Mouse (Mus musculus) forebrain, embryonic 11.5 days (tissue): ENCODE measurements around the gene Nedd9. TPM values are rescaled to one million over a fixed set of nuclear protein-coding genes. Genes with fewer than 3 reads are reported as not detected.

Experiments used
- ATAC-seq: fragments of 200-750 bp; cut with Nextera tagmentation; replicated peaks from 2 replicates; pipeline ENCODE4 v1.8.0; 2017; ENCODE audit warnings: moderate TSS enrichment; ENCODE audit not compliant: low FRiP score
- DNase-seq: peaks from one replicate; pipeline ENCODE4 v3.0.0-alpha.2; 2017; ENCODE audit warnings: low spot score
- H3K27ac ChIP-seq: fragments of 300-500 bp; sonication (generic); 2 replicates; pipeline ENCODE4 v1.5.1; 2014; ENCODE audit warnings: low read depth, low read length
- H3K27me3 ChIP-seq: fragments of 300-500 bp; sonication (generic); 2 replicates; pipeline ENCODE4 v1.6.1; 2014; ENCODE audit warnings: mild to moderate bottlenecking, low read length, mixed read lengths; ENCODE audit not compliant: control insufficient read depth, insufficient read depth
- H3K36me3 ChIP-seq: fragments of 300-500 bp; sonication (generic); 2 replicates; pipeline ENCODE4 v1.6.1; 2014; ENCODE audit warnings: mild to moderate bottlenecking, low read length, moderate library complexity, mixed read lengths; ENCODE audit not compliant: control insufficient read depth, insufficient read depth
- H3K4me1 ChIP-seq: fragments of 300-500 bp; sonication (generic); replicated peaks from 2 replicates; pipeline ENCODE4 v1.6.1; 2014; ENCODE audit warnings: low read length, mixed read lengths; ENCODE audit not compliant: control insufficient read depth, insufficient read depth
- H3K4me2 ChIP-seq: fragments of 300-500 bp; sonication (generic); 2 replicates; pipeline ENCODE4 v1.6.1; 2014; ENCODE audit warnings: low read depth, mild to moderate bottlenecking, low read length, moderate library complexity, mixed read lengths; ENCODE audit not compliant: severe bottlenecking
- H3K4me3 ChIP-seq: fragments of 300-500 bp; sonication (generic); 2 replicates; pipeline ENCODE4 v1.5.1; 2014; ENCODE audit warnings: low read depth, low read length
- H3K9ac ChIP-seq: fragments of 300-500 bp; sonication (generic); 2 replicates; pipeline ENCODE4 v1.6.1; 2014; ENCODE audit warnings: low read length
- H3K9me3 ChIP-seq: fragments of 300-500 bp; sonication (generic); 2 replicates; pipeline ENCODE4 v1.6.1; 2016; ENCODE audit warnings: low read length, mixed read lengths; ENCODE audit not compliant: control insufficient read depth
- WGBS: fragments of 180-500 bp; shearing (Covaris S2); extraction: QIAGEN DNeasy Blood & Tissue Kit; methylation state at CpG from one replicate; pipeline ENCODE4 v1.1.7; 2014; 5-methylcytosine and 5-hydroxymethylcytosine counted together
- polyA plus RNA-seq: library from polyadenylated mRNA; unstranded; fragments of >200 nt; fragmentation: Nextera tagmentation; extraction: Ambion mirVana; gene quantifications from 2 replicates; pipeline ENCODE4 v1.2.1, GENCODE M21; 2014

The Nedd9 gene
- polyA plus RNA-seq, 1 experiment from 2014 or later = 27.0 TPM

GRCm38 (mm10) chr13:41403838-41404237 is 83.3 kb downstream of the Nedd9 start:
- Histone ChIP-seq H3K4me3 (no peak overlapping the region), H3K4me1 (no peaks in the 10 kb centered on the region), H3K9ac (no peak overlapping the region), H3K27me3 (no peaks in the 10 kb centered on the region), H3K27ac (no peak overlapping the region), H3K36me3 (no peaks in the 10 kb centered on the region), H3K4me2 (no peak overlapping the region), H3K9me3 (no peaks in the 10 kb centered on the region)
- WGBS = 93% methylated on average over 6 of the region's 6 CpGs
- no peak for ATAC-seq
- DNase-seq = no peak

GRCm38 (mm10) chr13:41402441-41403003 is 84.6 kb downstream of the Nedd9 start:
- Histone ChIP-seq H3K4me1 (no peaks in the 10 kb centered on the region), H3K27me3 (no peaks in the 10 kb centered on the region), H3K9ac (no peak overlapping the region), H3K36me3 (no peaks in the 10 kb centered on the region), H3K9me3 (no peaks in the 10 kb centered on the region), H3K4me2 (no peak overlapping the region), H3K4me3 (no peak overlapping the region), H3K27ac (no peak overlapping the region)
- WGBS = 67% methylated on average over 6 of the region's 6 CpGs
- DNase-seq = no peak
- no peak for ATAC-seq

- 74% methylated on average over 5 of the region's 6 CpGs for WGBS
- no peak for DNase-seq
- no peak for ATAC-seq
- no peak overlapping the region for H3K9ac ChIP-seq
- H3K4me1 ChIP-seq = no peaks in the 10 kb centered on the region
- no peak overlapping the region for H3K4me3 ChIP-seq
- H3K9me3 ChIP-seq = no peaks in the 10 kb centered on the region
- no peak overlapping the region for H3K27ac ChIP-seq
- no peaks in the 10 kb centered on the region for H3K27me3 ChIP-seq
- H3K4me2 ChIP-seq = no peak overlapping the region
- H3K36me3 ChIP-seq = no peaks in the 10 kb centered on the region
Measured at GRCm38 (mm10) chr13:41401775-41402174, 85.4 kb downstream of the Nedd9 start.

- 74% methylated on average over 3 of the region's 3 CpGs for WGBS
- ATAC-seq (no peak), DNase-seq (no peak)
- Histone ChIP-seq H3K27ac (no peak overlapping the region), H3K27me3 (no peaks in the 10 kb centered on the region), H3K4me2 (no peak overlapping the region), H3K4me3 (no peak overlapping the region), H3K36me3 (no peaks in the 10 kb centered on the region), H3K9me3 (no peaks in the 10 kb centered on the region), H3K4me1 (no peaks in the 10 kb centered on the region), H3K9ac (no peak overlapping the region)
Measured at GRCm38 (mm10) chr13:41400289-41400688, 86.9 kb downstream of the Nedd9 start.

DNA sequence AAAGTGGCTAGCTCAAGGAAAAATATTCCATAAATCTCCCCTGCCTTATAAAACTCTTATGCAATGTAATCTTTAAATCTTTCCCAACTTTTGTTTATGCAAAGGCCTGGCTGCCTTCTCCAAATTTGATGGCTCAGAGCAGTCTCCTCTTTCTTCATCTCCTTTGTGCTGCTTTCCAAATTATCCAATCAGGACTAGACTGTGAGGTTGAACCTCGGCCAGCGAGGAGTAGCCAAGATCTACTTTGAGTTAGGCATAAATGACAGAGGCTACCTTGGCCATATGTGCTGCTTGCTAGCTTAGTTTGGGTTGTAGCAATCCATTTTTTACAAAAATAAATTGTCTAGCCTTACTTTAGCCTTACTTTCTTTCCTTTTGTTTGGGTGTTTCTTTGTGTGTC is 95.0 kb downstream of the Nedd9 start:
- Histone ChIP-seq H3K4me3 (no peak overlapping the region), H3K36me3 (no peaks in the 10 kb centered on the region), H3K27ac (no peak overlapping the region), H3K9me3 (no peaks in the 10 kb centered on the region), H3K27me3 (no peaks in the 10 kb centered on the region), H3K9ac (no peak overlapping the region), H3K4me1 (no peaks in the 10 kb centered on the region), H3K4me2 (no peak overlapping the region)
- ATAC-seq (no peak), DNase-seq (no peak)
- 82% methylated on average over 2 of the region's 2 CpGs for WGBS

DNA sequence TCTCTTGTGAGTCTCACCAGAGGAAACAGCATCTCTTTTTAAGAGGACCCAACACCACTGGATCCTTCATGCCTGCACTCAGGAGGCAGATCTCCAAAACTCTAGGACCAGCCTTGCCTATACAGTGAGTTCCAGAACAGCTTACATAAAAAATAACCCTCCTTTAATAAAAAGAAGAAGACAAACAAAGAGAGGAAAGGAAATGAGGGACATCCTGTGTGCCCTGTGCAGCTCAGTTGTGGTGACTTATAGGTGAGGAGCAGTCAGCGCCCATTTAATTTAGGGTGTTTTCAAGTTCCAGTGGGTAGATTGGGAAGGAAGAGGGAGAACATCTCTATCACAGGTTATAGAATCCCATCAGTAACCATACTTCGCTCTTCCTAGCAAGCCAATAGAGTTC is 96.5 kb downstream of the Nedd9 start:
- no peak overlapping the region for H3K9ac ChIP-seq
- no peaks in the 10 kb centered on the region for H3K27me3 ChIP-seq
- DNase-seq (no peak), ATAC-seq (no peak)
- no peak overlapping the region for H3K4me3 ChIP-seq
- no peak overlapping the region for H3K4me2 ChIP-seq
- H3K4me1 ChIP-seq = no peaks in the 10 kb centered on the region
- no peaks in the 10 kb centered on the region for H3K9me3 ChIP-seq
- no peaks in the 10 kb centered on the region for H3K36me3 ChIP-seq
- no peak overlapping the region for H3K27ac ChIP-seq
- WGBS = 91% methylated on average over 2 of the region's 2 CpGs

DNA sequence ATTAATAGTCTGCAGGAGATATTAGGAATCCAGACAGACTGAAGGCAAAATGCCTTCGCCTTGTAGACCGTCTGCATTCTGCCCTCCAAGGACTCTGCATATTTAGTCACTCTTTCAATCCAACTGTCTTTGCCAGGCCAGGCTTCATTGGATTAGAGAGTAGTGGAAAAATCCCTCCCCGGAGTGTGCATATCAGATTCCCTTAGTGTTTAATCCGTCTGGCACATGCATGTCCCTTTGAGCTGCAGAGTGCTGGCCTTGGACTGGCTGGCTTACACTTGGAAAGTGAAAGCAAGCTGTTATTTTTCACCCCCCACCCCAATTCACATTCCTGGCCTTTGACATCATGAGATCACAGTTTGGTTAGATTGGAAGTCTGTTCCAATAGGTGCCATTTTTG is 100.6 kb downstream of the Nedd9 start:
- H3K4me1 ChIP-seq = no peaks in the 10 kb centered on the region
- DNase-seq = no peak
- no peaks in the 10 kb centered on the region for H3K36me3 ChIP-seq
- H3K9me3 ChIP-seq = no peaks in the 10 kb centered on the region
- no peaks in the 10 kb centered on the region for H3K27me3 ChIP-seq
- no peak overlapping the region for H3K27ac ChIP-seq
- no peak for ATAC-seq
- H3K4me2 ChIP-seq = no peak overlapping the region
- 65% methylated on average over 4 of the region's 4 CpGs for WGBS
- no peak overlapping the region for H3K9ac ChIP-seq
- H3K4me3 ChIP-seq = no peak overlapping the region

GRCm38 (mm10) chr13:41384896-41385295 is 102.3 kb downstream of the Nedd9 start:
- no peaks in the 10 kb centered on the region for H3K27me3 ChIP-seq
- no peaks in the 10 kb centered on the region for H3K36me3 ChIP-seq
- H3K4me3 ChIP-seq = no peak overlapping the region
- H3K4me1 ChIP-seq = no peaks in the 10 kb centered on the region
- 87% methylated on average over 4 of the region's 4 CpGs for WGBS
- H3K9ac ChIP-seq = no peak overlapping the region
- no peak overlapping the region for H3K4me2 ChIP-seq
- DNase-seq (no peak), ATAC-seq (no peak)
- H3K9me3 ChIP-seq = no peaks in the 10 kb centered on the region
- H3K27ac ChIP-seq = no peak overlapping the region

- Histone ChIP-seq H3K27me3 (no peaks in the 10 kb centered on the region), H3K27ac (no peak overlapping the region), H3K36me3 (no peaks in the 10 kb centered on the region), H3K4me1 (no peaks in the 10 kb centered on the region), H3K4me2 (no peak overlapping the region), H3K4me3 (no peak overlapping the region), H3K9ac (no peak overlapping the region), H3K9me3 (no peaks in the 10 kb centered on the region)
- no peak for ATAC-seq
- DNase-seq = no peak
Measured at GRCm38 (mm10) chr13:41382635-41383034, 104.5 kb downstream of the Nedd9 start.
